Mouse (Mus musculus) limb, embryonic 10.5 days (tissue): ENCODE results near the gene Ap2b1. TPM values are rescaled to one million over a fixed set of nuclear protein-coding genes. Genes with fewer than 3 reads are reported as not detected.

ENCODE experiments used
- DNase-seq: peaks from one replicate; pipeline ENCODE4 v3.0.0-alpha.2; 2017; ENCODE audit warnings: low spot score
- H3K27ac ChIP-seq: fragments of 300-500 bp; sonication (generic); 2 replicates; pipeline ENCODE4 v1.5.1; 2016; ENCODE audit warnings: mild to moderate bottlenecking
- H3K27me3 ChIP-seq: fragments of 300-500 bp; sonication (generic); 2 replicates; pipeline ENCODE4 v1.6.1; 2016; ENCODE audit warnings: low read depth, mild to moderate bottlenecking; ENCODE audit not compliant: poor library complexity, severe bottlenecking
- H3K36me3 ChIP-seq: fragments of 300-500 bp; sonication (generic); 2 replicates; pipeline ENCODE4 v1.6.1; 2016; ENCODE audit warnings: mild to moderate bottlenecking, moderate library complexity
- H3K4me1 ChIP-seq: fragments of 300-500 bp; sonication (generic); 2 replicates; pipeline ENCODE4 v1.6.1; 2016
- H3K4me3 ChIP-seq: fragments of 300-500 bp; sonication (generic); 2 replicates; pipeline ENCODE4 v1.5.1; 2016; ENCODE audit warnings: mild to moderate bottlenecking, moderate library complexity
- H3K9me3 ChIP-seq: fragments of 300-500 bp; sonication (generic); replicated peaks from 2 replicates; pipeline ENCODE4 v1.6.1; 2016; ENCODE audit warnings: mild to moderate bottlenecking
- WGBS: fragments of 180-500 bp; shearing (Covaris S2); methylation state at CpG from one replicate; pipeline ENCODE4 v1.1.7; 2016; 5-methylcytosine and 5-hydroxymethylcytosine counted together
- polyA plus RNA-seq: library from polyadenylated mRNA; unstranded; fragments of >200 nt; fragmentation: Nextera tagmentation; extraction: Ambion mirVana; gene quantifications from 2 replicates; pipeline ENCODE4 v1.2.1, GENCODE M21; 2016

Gene Ap2b1
- polyA plus RNA-seq, 1 experiment from 2014 or later = 60.4 TPM

DNA sequence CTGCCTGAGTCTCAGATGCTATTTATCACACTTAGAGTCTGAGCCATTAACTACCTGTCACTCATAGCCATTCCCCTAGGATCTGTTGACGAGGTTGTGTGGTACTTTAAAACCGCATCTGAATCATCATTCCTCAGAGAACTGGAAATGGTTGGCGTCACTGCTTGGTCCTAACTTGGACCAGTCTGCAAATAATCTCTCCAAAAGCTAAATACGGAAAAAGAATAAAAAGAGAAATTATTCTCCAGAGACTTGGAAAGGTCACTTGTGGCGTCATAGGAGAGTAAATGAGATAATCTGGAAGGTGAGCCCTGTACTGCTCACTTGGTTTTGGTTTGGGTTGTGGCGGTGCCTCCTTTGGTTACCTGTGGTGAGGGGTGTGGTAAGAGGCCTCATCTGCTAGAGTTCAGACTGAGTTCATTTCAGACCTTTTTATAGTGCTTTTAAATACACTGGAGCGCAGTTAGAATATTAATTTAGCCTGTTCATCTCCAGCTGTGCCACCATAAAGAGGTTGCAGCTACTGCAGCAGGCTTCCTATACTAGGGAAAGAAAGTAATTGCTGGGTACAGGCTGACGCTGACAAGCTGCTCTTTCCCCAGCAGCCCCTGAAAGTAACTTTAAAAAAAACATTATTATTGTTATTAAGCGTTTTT lies 84.2 kb downstream of the Ap2b1 start:
- H3K27me3 ChIP-seq = no peaks in the 10 kb centered on the region
- no peaks in the 10 kb centered on the region for H3K9me3 ChIP-seq
- WGBS = 71% methylated on average over 9 of the region's 9 CpGs
- H3K36me3 ChIP-seq = peaks cover 22% of the 10 kb centered on the region
- no peak overlapping the region for H3K4me3 ChIP-seq
- DNase-seq = no peak
- no peak overlapping the region for H3K27ac ChIP-seq
- H3K4me1 ChIP-seq = peaks cover 2% of the 10 kb centered on the region; the same call in 1 of the 2 replicates

DNA sequence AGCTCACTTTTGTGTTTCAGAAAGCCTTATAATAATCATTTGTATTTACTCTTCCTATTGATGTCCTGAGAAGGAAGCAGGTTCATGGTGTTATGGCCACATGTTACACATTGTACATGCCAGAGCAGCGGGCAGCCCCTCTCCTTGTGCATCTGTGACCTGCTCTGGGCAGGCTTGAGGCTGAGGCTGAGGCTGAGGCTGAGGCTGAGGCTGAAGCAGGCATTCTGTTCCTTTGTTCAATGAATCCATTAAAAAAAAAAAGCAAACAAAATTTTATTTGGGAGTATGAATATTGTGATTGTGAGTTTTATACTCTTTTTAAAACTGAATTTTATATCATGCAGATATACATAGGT lies 84.7 kb downstream of the Ap2b1 start:
- Histone ChIP-seq H3K27ac (no peak overlapping the region), H3K27me3 (no peaks in the 10 kb centered on the region), H3K4me1 (peaks cover 2% of the 10 kb centered on the region; the same call in 1 of the 2 replicates), H3K4me3 (no peak overlapping the region), H3K9me3 (no peaks in the 10 kb centered on the region), H3K36me3 (peaks cover 23% of the 10 kb centered on the region)
- DNase-seq = no peak
- 91% methylated on average over 1 of the region's 1 CpGs for WGBS

DNA sequence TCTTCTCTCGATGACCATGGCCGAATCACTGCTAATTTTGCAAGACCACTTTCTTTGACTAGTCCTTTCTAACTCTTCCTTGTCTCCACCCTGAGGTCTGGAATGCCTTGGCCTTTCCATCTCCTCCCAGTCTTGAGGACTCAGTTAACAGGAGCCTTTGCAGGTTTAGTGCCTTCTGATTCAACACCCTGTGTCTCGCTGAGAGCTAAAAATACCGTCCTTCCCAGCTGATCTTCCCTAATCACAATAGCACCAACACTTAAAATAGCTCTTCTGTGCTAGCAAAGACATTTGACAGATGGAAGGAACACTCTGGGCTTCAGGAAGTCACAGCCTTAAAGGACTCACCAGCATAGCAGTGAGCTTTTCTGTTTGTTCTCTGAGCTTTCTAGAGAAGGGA lies 94.2 kb downstream of the Ap2b1 start:
- H3K4me1 ChIP-seq = no peaks in the 10 kb centered on the region
- no peak overlapping the region for H3K27ac ChIP-seq
- DNase-seq = no peak
- no peaks in the 10 kb centered on the region for H3K27me3 ChIP-seq
- no peaks in the 10 kb centered on the region for H3K9me3 ChIP-seq
- no peak overlapping the region for H3K4me3 ChIP-seq
- WGBS = 87% methylated on average over 4 of the region's 4 CpGs
- H3K36me3 ChIP-seq = peaks cover 80% of the 10 kb centered on the region

DNA sequence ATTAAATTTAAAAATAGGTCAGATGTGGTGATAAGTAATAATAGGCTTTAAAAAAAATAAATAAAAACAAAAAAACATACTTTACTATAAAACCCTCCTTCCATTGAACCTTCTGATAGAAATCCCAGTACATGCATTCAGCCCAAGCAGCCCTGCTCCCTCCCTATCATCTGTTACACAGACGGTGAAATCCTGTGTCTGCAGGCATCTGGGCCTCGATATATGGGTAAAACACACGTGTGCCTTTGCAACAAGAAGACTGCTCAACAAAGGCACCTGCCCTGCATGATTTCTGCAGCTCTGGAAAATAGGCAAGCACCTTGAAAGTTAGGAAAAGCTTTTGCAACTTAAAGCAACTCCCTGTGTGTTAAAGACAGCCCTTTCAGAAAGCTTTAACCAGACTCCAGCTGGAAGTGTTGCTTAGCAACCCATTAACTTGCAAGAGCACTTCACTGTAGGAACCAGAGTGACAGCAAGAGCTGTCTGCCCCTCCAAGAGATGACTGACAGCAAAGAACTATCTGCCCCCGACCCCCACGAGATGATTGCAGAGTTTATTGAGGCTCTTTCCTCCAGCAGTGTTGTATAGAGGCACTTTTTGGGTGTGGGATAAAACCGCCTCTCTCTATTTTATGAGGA lies 96.1 kb downstream of the Ap2b1 start:
- Histone ChIP-seq H3K4me1 (no peaks in the 10 kb centered on the region), H3K4me3 (no peak overlapping the region), H3K27ac (no peak overlapping the region), H3K9me3 (no peaks in the 10 kb centered on the region), H3K27me3 (no peaks in the 10 kb centered on the region), H3K36me3 (peaks cover 84% of the 10 kb centered on the region)
- no peak for DNase-seq
- 66% methylated on average over 6 of the region's 6 CpGs for WGBS

DNA sequence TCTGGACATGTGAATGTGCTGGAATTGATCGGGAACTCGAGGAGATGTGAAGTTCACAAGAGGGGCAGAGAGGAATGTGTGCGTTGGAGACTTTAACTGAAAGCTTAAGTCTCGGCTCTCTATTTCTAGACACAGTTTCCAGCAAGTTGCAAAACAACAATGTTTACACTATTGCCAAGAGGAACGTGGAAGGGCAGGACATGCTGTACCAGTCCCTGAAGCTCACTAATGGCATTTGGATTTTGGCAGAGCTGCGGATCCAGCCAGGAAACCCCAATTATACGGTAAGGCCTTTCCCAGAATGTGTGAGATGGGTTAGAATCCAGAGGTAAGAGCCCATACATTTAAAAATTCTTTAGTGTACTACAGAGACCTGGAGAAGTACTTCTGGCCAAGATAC lies 98.8 kb downstream of the Ap2b1 start:
- Histone ChIP-seq H3K9me3 (no peaks in the 10 kb centered on the region), H3K27me3 (no peaks in the 10 kb centered on the region), H3K4me3 (no peak overlapping the region), H3K27ac (no peak overlapping the region), H3K36me3 (peaks cover 70% of the 10 kb centered on the region), H3K4me1 (no peaks in the 10 kb centered on the region)
- 93% methylated on average over 7 of the region's 7 CpGs for WGBS
- no peak for DNase-seq

DNA sequence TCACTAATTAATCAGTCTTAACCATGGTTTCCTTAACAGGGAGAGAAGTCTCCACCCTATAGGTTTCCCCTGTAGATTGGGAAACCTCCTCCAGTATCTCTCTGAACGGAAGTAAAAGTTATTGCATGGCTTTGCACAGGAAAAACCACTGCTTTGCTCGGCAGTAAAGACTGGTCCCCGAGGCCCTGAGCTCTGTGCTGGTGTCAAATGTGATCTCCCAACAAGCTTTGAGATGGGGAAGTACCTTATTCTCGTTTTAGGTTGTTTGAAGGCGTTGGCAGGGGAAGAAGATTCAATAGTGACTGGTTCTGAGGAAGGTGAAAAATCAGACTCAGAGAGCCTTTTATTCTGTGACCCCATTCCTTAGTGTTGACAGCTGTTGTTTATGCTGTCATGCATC lies 99.9 kb downstream of the Ap2b1 start:
- 87% methylated on average over 5 of the region's 5 CpGs for WGBS
- peaks cover 70% of the 10 kb centered on the region for H3K36me3 ChIP-seq
- H3K27ac ChIP-seq = no peak overlapping the region
- DNase-seq = no peak
- H3K4me1 ChIP-seq = no peaks in the 10 kb centered on the region
- no peaks in the 10 kb centered on the region for H3K27me3 ChIP-seq
- H3K4me3 ChIP-seq = no peak overlapping the region
- no peaks in the 10 kb centered on the region for H3K9me3 ChIP-seq

DNA sequence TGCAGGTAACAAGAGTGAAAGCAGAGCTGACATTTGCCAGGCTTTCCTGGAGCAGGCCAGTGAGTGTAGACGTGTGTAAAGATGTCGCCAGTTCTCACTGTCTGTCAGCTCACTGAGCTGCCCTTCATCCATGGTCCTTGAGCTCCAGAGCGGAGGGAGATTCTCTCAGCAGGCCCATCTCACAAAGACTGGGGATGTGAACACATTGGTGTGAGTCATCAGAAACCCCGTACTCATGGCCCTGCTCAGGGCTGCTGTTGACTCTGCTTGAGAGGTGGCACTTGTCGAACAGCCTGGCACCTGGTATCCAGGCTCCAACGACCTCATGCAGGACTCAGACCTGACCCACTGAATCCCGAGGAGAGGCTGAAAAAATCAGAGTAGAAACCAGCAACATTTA lies 105.0 kb downstream of the Ap2b1 start:
- no peak for DNase-seq
- H3K4me1 ChIP-seq = 0 out of 2 replicates have a peak, but pooled peaks cover 3% of the 10 kb centered on the region
- 90% methylated on average over 7 of the region's 7 CpGs for WGBS
- no peaks in the 10 kb centered on the region for H3K9me3 ChIP-seq
- H3K4me3 ChIP-seq = no peak overlapping the region
- H3K27me3 ChIP-seq = peaks cover 8% of the 10 kb centered on the region; the same call in 1 of the 2 replicates
- peaks cover 42% of the 10 kb centered on the region for H3K36me3 ChIP-seq
- H3K27ac ChIP-seq = no peak overlapping the region

DNA sequence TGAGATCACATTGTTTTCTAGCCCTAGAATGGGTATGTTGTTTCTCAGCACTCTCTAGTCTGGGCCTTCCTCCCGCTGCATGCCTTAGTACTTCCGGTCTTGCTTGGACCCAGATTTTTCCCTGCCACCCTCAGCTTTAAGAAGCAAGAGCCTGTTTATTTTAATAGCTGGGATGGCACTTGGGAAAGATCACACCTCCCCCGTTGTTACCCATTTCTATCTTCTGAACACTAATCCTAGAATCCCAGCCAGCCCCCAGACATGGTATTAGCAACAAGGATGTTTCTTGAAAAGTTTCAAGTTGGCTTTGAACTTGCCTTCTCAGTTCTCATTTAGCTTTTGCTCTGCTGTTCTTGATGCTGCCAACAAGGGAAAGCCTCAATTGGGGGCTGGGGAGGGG lies 107.6 kb downstream of the Ap2b1 start:
- 70% methylated on average over 3 of the region's 3 CpGs for WGBS
- Histone ChIP-seq H3K27me3 (peaks cover 25% of the 10 kb centered on the region), H3K36me3 (peaks cover 25% of the 10 kb centered on the region), H3K27ac (no peak overlapping the region), H3K4me1 (peaks cover 14% of the 10 kb centered on the region), H3K4me3 (no peak overlapping the region), H3K9me3 (no peaks in the 10 kb centered on the region)
- DNase-seq = no peak

DNA sequence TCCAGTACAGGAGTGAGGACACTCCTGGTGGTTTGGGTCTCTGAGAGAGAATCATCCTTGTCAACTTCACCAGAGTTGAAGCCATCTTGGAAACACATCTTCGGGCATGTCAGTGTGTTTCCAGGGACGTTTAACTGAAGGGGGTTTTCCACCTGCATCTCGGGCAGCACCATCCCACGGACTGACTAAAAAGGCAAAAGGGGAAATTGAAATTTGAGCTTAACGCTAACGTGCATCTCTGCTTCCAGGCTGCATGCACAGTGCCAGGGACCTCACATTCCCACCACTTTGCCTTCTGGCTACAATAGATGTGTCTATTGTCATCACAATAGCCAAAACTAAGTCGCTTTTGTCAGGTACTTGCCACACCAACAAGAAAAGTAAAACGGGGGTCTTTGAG lies 109.4 kb downstream of the Ap2b1 start:
- H3K36me3 ChIP-seq = peaks cover 14% of the 10 kb centered on the region
- no peak overlapping the region for H3K27ac ChIP-seq
- H3K4me1 ChIP-seq = peaks cover 14% of the 10 kb centered on the region
- H3K9me3 ChIP-seq = no peaks in the 10 kb centered on the region
- peaks cover 37% of the 10 kb centered on the region for H3K27me3 ChIP-seq
- no peak overlapping the region for H3K4me3 ChIP-seq
- no peak for DNase-seq
- 51% methylated on average over 8 of the region's 8 CpGs for WGBS

DNA sequence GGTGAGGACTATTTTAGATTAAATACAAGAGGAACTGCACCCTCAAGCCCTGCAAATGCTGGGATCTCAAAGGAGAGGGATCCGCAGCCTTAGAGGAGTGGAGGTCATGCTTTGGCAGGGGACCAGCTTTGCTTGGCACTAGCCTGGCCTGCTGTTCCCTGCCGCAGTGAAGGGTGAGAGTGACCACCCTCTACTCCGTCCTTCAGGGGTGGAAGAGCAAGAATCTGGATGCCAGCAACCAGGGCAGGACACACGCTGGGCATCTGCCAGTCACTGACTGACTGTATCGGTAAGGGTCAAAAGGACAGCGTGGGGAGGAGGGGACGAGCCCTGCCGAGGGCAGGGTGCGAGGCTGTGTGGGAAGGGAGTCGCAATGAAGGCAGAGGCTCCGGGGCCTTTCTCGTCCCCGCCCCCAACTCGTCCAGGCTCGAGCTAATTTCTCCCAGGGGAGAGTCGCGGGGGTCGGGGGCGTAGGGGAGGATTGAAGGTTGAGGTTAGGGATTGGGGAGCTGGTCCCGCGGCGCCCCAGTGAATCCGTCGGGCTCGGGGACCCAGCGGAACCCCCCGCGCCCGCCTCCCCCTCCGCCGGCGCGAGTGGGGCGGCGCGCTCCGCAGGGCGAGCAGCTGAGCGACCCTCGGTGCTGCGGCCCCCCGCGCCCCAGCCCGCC lies 110.4 kb downstream of the Ap2b1 start, which contains the start of gene Rasl10b:
Gene Rasl10b, plus strand, starts transcription at position 51 of the 668 bp plus-strand sequence.
- WGBS = 2% methylated on average over 40 of the region's 44 CpGs

DNA sequence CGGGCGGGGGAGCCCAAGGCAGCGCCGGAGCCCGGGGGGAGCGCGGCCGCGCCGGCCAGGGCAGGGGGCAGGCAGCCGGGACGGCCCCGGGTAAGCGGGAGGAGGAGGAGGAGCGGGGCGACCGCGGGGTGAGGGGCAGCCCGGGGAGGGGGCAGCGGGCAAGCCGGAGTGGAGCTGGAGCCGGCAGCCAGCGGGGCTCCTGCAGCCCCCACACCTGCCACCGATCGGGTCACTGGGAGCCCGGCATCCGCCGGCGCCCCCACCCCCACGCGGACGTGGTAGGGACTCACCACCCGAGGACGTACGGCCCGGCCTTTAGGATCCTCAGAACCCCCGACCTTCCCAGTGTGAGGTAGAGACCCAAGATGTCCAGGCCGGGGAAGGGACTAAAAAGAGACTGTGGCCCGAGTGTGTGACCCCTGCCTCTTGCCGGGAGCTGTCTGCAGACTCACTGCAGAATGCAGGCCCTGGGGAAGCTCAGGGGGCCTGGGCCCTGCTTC lies 111.0 kb downstream of the Ap2b1 start:
- H3K9me3 ChIP-seq = no peaks in the 10 kb centered on the region
- H3K36me3 ChIP-seq = no peaks in the 10 kb centered on the region
- H3K27me3 ChIP-seq = peaks cover 37% of the 10 kb centered on the region
- H3K27ac ChIP-seq = peak overlapping the region; percentile 81
- 1% methylated on average over 38 of the region's 40 CpGs for WGBS
- DNase-seq = peak; percentile 53
- H3K4me3 ChIP-seq = peak overlapping the region; percentile 86
- peaks cover 14% of the 10 kb centered on the region for H3K4me1 ChIP-seq

More for the DNA sequence above, 110.4 kb downstream of the Ap2b1 start, which contains the start of gene Rasl10b:
- Histone ChIP-seq H3K9me3 (no peaks in the 10 kb centered on the region), H3K4me3 (peak within 1 kb of the TSS; percentile 86), H3K27ac (peak within 1 kb of the TSS; percentile 81), H3K4me1 (peaks cover 14% of the 10 kb centered on the region), H3K36me3 (peaks cover 4% of the 10 kb centered on the region; the same call in 1 of the 2 replicates), H3K27me3 (peaks cover 37% of the 10 kb centered on the region)
- DNase-seq = peak; percentile 65

DNA sequence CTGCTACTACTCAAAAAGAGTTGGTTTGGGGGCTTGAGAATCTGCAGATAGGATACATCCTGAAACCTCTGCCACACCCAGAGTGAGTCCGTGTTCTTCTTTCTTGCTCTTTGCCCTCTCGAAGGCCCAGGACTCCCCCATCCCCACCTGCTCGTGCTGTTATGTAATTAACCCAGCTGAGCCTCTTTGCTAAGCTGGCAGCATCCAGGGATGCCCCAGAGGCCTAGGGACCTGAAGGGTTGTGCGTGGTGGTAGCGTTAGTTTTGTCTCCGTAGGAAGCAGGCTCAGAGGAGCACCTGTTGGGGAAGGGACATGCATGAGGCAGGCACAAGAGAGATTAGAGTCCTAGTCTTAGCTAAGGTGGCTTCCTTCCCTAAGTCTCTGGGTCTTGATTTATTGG lies 111.7 kb downstream of the Ap2b1 start:
- Histone ChIP-seq H3K4me3 (peak overlapping the region; percentile 86; the same call in 1 of the 2 replicates), H3K9me3 (no peaks in the 10 kb centered on the region), H3K27ac (no peak overlapping the region), H3K27me3 (peaks cover 37% of the 10 kb centered on the region), H3K4me1 (peaks cover 14% of the 10 kb centered on the region), H3K36me3 (no peaks in the 10 kb centered on the region)
- WGBS = 38% methylated on average over 6 of the region's 6 CpGs
- DNase-seq = no peak

DNA sequence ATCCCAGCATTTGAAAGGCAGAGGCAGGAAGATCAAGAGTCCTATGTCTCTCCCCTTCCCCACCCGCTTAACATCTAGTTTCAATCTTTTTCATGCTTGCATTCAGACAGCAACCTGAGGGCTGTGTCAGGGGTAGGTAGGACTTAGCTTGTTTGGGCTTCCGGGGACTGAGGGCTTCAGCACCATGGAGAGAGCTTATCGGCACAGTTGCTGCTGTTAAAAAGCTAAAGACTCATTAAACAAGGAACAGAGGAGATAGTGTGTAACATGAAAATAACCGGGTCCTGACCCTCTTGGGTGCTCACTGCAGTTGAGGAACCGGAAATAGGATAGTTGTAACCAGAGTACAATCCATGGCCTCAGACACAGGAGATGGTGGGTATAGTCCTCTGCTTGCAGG lies 118.3 kb downstream of the Ap2b1 start:
- no peaks in the 10 kb centered on the region for H3K9me3 ChIP-seq
- H3K27ac ChIP-seq = no peak overlapping the region
- peaks cover 13% of the 10 kb centered on the region for H3K4me1 ChIP-seq
- 15% methylated on average over 5 of the region's 5 CpGs for WGBS
- H3K36me3 ChIP-seq = no peaks in the 10 kb centered on the region
- H3K27me3 ChIP-seq = peaks cover 54% of the 10 kb centered on the region
- no peak overlapping the region for H3K4me3 ChIP-seq
- peak; percentile 79 for DNase-seq
